Mouse (Mus musculus): ENCODE measurements around the gene Rpl6.

Rpl6 gene

GRCm38 (mm10) chr5:121204132-121205089 is at the start of gene Rpl6:
Gene Rpl6 (plus strand): TSS chr5:121204481.
- peak; percentile 68 for DNase-seq

- no peak for DNase-seq
These were observed 48.2 kb upstream of the Rpl6 start for GRCm38 (mm10) chr5:121156121-121156520.

GRCm38 (mm10) chr5:121157017-121157416 is 47.3 kb upstream of the Rpl6 start:
- no peak for DNase-seq

DNA sequence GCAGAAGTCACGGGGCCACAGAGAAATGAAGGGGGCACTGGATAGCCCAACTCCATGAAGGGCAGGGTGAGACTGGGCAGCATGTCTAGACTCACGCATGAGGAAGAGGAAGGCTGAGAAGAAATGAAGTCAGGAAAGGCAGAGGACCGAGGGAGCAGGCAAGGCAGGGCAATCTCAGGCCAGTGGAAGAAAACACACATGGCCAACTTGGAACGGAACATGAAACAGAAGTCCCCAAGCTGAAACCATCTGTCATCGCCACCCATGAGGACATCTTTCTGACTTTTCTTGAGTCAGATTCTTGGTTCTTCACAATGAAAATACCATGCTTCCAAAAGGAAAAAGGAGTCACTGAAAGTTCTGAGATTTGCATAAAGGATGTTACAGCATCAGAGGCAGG is 46.8 kb upstream of the Rpl6 start:
- DNase-seq: no peak

- DNase-seq: no peak
These were observed 45.3 kb upstream of the Rpl6 start for GRCm38 (mm10) chr5:121158966-121159365.

DNA sequence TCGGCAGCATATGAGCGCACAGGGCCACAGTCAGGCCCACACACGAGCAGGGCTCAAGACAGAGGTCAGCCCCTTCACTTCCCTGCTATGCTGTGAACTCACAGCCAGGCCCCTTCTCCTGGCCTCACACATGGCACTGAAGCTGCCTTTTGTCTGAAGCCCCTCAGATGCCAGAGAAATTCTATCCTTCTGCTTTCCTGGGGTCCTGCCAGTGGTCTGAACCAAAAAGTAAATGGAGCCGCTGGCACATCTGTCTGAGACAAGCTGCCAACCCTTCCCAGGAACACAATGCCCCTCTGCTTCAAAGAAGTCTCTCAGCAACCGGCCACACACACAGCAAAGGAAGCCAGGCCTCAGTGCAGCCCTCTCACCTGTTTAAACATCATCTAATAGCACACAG is 42.0 kb upstream of the Rpl6 start:
- no peak for DNase-seq

DNA sequence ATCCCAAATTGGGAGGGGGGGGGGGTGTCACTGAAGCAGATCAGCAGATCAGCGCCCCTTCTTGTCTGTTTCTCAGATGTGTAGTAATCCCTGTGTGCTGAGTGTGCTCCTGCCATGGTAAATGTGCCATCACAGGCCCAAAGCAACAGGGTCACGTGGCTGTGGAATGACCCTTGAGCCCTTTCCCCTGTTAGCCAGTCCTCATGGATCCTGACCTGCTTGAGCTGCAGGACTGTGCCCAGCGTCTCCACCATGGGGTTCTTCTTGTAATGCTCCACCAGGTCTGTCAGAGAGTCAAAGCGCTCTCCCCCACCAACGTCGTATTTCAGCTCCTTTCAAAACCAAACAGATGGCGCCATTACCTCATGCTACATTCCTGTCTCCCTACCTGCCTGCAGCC is 41.4 kb upstream of the Rpl6 start:
- no peak for DNase-seq

GRCm38 (mm10) chr5:121166884-121167283 is 37.4 kb upstream of the Rpl6 start:
- DNase-seq: no peak

DNA sequence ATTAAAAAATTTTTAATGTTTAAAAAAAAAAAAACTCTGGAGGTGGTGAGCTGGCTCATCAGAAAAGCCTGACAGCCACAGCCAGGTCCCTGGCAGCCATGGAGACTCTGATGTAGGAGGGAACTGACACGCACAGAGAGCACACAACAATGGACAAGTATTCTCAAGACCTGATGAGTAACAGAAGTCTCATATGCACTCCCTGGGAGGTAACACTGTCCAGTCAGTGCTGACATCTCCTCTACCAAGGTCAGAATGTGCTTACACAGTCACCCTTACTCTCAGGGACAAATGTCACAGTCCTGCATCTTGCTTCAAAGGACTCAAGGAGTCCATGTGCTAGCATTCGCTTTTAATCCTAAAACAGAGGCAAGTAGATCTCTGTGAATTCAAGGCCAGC is 34.7 kb upstream of the Rpl6 start:
- no peak for DNase-seq

GRCm38 (mm10) chr5:121172835-121173234 is 31.4 kb upstream of the Rpl6 start:
- no peak for DNase-seq

DNA sequence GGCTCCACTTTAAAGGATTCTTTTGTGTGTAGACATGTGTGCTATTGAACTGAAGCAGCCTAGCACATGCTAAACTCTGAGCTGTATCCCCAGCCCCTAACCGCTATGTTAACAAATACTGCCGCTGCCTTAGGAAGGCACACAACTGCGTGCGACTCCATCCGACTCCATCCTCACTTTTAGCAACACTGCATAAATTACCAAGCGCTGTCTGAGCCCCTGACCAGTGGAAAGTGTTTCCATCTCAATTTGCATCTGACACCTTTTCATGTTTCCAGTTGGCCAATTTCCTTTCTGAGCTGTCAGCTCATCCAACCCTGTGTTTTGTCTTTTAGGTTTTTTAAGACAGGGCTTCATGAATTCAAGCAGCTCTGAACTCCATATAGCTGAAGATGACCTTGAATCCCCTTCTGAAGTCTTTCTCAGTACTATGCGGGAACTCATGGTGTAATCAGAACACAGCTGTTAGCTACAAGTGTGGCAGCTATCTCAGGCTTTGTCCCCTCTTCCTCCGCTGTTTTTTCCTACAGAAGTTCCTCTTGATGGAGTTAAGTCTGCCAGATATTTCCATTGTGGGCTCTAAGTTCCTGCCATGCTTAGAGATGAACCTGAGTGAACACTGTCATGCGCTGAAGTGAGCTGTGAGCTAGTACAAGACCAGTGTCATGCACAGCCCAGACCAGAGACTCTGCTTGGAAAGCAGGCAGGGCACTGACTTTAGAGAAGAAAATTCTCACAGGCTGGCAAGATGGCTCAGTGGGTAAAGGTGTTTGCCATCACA is 25.0 kb upstream of the Rpl6 start:
- no peak for DNase-seq

DNA sequence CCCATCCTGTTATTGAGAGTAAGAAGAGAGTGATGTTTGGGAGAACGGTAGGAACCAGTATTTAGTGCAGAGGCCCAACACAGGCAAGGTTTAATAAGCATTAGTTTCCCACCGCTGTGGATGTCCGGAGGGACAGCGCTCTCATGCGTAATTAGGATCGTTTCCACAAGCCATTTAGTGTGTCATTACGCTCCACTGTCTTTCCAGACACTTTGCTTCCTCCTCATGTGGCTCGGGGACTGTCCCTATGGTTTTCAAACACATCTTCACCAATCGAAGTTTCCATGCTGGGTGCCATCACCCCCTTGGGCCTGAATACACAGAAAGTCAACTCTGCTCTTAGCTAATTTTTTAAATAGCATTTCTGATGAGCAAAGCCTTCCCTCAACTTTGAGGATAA is 21.0 kb upstream of the Rpl6 start:
- DNase-seq: no peak

- no peak for DNase-seq
These were observed 19.9 kb upstream of the Rpl6 start for GRCm38 (mm10) chr5:121184375-121184774.

DNA sequence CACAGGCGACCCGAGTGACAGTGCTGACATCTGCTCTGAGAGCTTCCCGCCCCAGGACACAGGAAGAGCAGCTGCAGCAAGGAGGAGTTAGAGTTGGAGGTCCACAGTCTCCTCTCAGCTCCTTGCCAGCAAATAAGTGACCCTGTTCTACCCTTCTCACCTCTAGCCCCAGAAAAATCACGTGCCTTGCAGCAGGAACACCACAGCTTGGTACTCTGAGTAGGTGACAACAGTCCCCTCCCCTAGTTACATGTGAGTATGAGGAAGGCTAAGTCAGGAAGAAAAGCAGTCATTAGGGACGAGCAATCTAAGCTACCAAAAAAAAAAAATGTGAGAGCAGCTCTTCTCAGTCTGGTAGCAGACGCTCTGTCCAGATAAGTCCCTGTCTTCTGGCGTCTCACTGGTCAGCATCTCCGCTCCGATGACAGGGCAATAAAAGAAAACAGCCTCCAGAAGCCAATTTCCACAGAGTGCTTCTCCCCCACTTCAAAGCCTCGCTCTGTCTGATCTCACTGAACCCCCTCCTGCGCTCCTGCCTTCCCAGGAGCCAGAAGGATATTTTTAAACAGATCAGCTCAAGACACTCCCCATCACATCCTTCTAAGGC is 19.2 kb upstream of the Rpl6 start:
- DNase-seq: no peak

DNA sequence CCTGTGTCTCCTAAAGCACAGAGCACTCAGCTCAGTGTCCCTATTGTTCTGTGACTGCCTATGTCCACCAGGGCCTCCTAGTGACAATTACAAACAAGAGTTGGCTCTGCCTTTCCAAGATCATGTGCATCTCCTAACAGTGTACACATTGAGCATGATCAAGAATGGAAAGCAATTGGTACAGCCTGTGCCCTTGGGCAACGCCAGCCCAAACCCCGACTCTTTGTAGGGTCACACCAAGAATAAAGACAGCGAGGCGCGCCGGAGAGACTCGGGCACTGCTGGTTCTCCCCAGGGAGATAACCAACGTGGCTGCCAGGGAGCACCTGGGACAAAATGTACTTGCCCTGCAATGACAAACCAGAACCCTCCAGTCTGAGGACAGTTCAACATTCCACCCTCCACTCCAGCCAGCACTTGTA is 16.7 kb upstream of the Rpl6 start:
- DNase-seq: no peak

GRCm38 (mm10) chr5:121188265-121188664 is 16.0 kb upstream of the Rpl6 start:
- no peak for DNase-seq

DNA sequence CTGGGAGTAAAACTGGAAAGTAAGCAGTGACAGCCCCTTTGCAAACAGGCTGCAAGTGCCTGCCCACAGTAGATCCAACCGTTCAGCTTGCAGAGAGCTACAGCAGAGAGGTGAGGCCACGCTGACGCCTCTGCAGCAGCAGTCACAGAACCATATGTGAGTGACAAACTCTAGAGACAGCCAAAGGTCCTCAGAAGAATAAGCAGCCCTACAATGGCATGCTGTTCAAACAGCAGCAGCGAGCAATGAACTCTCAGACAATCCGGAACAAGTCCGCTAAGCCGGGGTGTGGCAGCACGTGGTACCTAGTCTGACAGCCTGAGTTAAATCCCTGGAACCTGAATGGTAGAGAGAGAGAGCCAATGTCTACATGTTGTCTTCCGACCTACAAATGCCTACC is 15.1 kb upstream of the Rpl6 start:
- DNase-seq: no peak

DNA sequence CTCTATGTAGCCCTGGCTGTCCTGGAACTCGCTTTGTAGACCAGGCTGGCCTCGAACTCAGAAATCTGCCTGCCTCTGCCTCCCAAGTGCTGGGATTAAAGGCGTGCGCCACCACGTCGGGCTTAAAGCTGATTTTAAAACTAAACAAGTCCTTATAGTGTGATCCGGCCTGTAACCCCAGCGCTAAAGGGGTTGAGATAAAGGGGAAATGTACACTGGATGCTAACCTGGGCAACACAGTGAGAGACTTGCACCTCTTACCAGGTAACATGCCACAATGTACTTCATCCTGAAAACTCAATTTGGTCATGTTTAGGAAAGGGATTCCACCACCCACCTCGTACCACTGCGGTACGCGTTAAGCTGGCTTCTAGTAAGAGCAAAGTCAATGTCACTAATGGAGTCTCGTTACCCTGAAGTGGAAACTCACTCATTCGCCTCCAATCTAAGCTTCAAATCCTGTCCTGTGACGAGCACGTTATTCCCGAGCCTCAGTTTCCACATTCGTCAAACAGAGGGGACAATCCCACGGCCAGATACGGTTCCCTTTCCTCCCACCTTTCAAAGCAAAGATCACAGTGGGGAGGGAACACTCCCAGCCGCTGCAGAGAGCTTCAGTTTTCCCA is 14.0 kb upstream of the Rpl6 start:
- DNase-seq: no peak

GRCm38 (mm10) chr5:121190836-121191583 is 13.3 kb upstream of the Rpl6 start, which contains the start of gene Ptpn11:
Gene Ptpn11 (minus strand): TSS chr5:121191397.
- DNase-seq: peak; percentile 85

- DNase-seq: no peak
These were observed 12.7 kb upstream of the Rpl6 start for GRCm38 (mm10) chr5:121191584-121191906.

DNA sequence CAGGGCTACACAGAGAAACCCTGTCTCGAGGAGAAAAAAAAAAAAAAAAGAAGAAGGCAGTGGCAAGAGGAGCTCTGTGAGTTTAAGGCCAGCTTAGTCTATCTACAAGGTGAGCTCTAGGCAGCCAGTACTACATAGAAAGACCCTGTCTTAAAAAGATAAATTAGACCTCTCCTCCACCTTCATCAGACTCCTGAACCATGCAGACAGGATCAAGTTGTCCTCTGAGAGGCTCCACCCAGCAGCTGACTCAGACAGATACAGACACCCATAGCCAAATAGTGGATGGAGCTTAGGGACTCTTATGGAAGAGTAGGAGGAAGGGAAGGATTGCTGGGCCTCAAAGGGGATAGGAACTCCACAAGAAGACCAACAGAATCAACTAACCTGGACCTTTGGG is 10.1 kb upstream of the Rpl6 start:
- no peak for DNase-seq

DNA sequence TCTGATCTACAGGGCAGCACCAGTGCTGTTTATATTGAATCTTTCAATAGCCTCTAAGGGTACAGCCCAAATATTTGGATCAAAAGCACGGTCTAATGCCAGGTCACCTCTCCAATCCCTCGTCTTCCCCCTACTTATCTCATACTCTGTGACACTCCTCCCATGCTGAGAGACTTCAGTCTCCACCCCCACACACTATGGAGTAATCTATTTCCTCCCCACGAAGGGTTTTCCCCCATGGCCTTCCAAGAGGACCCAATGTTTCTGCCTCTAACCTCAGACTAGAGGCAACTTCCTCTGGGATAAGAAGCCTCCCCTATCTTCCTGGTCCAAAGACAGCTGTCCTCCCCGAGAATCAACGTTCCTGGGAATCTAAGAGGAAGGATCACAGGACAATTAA is 7.5 kb upstream of the Rpl6 start:
- DNase-seq: no peak

All from right cerebral cortex, postnatal 14 days (tissue).